Mouse (Mus musculus) intestine, embryonic 16.5 days (tissue): ENCODE data around the gene Pgm2. TPM values are rescaled to one million over a fixed set of nuclear protein-coding genes. Genes with fewer than 3 reads are reported as not detected.

Experiments
- ATAC-seq: fragments of 200-750 bp; cut with Nextera tagmentation; 2 replicates; pipeline ENCODE4 v1.8.0; 2017; ENCODE audit warnings: moderate TSS enrichment, moderate library complexity
- H3K27ac ChIP-seq: fragments of 300-500 bp; sonication (generic); 2 replicates; pipeline ENCODE4 v1.5.1; 2014; ENCODE audit warnings: mild to moderate bottlenecking, low read length
- H3K27me3 ChIP-seq: fragments of 300-500 bp; sonication (generic); replicated peaks from 2 replicates; pipeline ENCODE4 v1.6.1; 2014; ENCODE audit warnings: low read length, control low read depth, mixed read lengths; ENCODE audit not compliant: control insufficient read depth, insufficient read depth
- H3K36me3 ChIP-seq: fragments of 300-500 bp; sonication (generic); 2 replicates; pipeline ENCODE4 v1.6.1; 2014; ENCODE audit warnings: low read length, control low read depth; ENCODE audit not compliant: control insufficient read depth, insufficient read depth
- H3K4me1 ChIP-seq: fragments of 300-500 bp; sonication (generic); 2 replicates; pipeline ENCODE4 v1.6.1; 2014; ENCODE audit warnings: low read length, control low read depth, mixed read lengths; ENCODE audit not compliant: control insufficient read depth, insufficient read depth
- H3K4me2 ChIP-seq: fragments of 300-500 bp; sonication (generic); 2 replicates; pipeline ENCODE4 v1.6.1; 2014; ENCODE audit warnings: low read depth, low read length, control low read depth
- H3K4me3 ChIP-seq: fragments of 300-500 bp; sonication (generic); 2 replicates; pipeline ENCODE4 v1.5.1; 2014; ENCODE audit warnings: mild to moderate bottlenecking, low read length
- H3K9ac ChIP-seq: fragments of 300-500 bp; sonication (generic); 2 replicates; pipeline ENCODE4 v1.6.1; 2014; ENCODE audit warnings: low read depth, low read length
- H3K9me3 ChIP-seq: fragments of 300-500 bp; sonication (generic); 2 replicates; pipeline ENCODE4 v1.6.1; 2016; ENCODE audit warnings: low read length, control low read depth; ENCODE audit not compliant: control insufficient read depth
- WGBS: fragments of 180-500 bp; shearing (Covaris S2); extraction: QIAGEN DNeasy Blood & Tissue Kit; methylation state at CpG from one replicate; pipeline ENCODE4 v1.1.7; 2014; 5-methylcytosine and 5-hydroxymethylcytosine counted together
- polyA plus RNA-seq: library from polyadenylated mRNA; unstranded; fragments of >200 nt; fragmentation: Nextera tagmentation; extraction: Ambion mirVana; gene quantifications from 2 replicates; pipeline ENCODE4 v1.2.1, GENCODE M21; 2015

Gene Pgm2
- polyA plus RNA-seq, 1 experiment from 2014 or later, result 38.5 TPM

DNA sequence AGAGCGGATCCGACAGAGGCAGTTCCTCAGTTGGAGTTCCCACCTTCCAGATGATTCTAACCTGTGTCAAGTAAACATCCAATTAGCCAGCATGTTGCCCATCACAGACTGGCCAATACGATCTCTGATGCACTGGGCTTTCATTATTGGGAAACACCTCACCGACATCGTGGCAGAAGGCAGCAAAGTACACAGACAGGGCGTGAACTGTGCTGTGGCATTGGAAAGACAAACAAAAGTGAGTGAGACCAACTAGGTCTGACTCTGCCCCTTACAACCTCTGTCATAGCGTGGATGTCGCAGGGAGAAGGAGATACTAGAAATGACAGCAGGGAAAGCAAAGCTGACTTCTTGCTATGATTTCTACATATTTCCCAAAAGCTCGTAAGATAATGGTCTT, 4.0 kb upstream of the Pgm2 start:
- no peaks in the 10 kb centered on the region for H3K9me3 ChIP-seq
- H3K36me3 ChIP-seq, result no peaks in the 10 kb centered on the region
- H3K4me1 ChIP-seq, result peaks cover 4% of the 10 kb centered on the region
- no peak overlapping the region for H3K9ac ChIP-seq
- no peak overlapping the region for H3K27ac ChIP-seq
- no peak overlapping the region for H3K4me3 ChIP-seq
- 75% methylated on average over 9 of the region's 9 CpGs for WGBS
- no peak for ATAC-seq
- H3K27me3 ChIP-seq, result no peaks in the 10 kb centered on the region
- H3K4me2 ChIP-seq, result no peak overlapping the region

DNA sequence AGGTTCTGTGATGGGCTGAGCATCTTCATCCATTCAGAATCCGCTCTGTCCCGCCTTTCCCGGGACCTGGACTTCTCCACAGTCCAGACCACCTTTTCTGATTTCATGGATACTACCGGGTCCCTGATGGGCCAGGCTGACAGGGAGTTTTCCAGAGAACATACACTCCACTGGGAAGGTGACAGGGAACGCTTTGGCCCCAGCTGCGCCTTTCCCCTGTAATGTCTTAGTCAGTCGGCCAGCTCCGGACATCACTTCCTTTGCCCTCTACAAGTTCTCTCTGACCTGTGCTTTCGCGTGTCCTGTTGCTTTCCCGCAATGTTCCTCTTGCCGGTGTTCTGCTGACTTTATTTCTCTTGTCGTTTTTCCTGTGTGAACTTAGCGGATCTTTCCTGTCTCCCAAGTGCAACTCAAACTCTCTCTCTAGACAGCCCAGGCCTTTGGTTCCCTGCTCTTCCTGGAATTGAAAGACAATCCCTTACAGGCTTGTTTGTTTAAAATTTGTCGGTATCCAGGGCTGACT, 660 bp downstream of the Pgm2 start:
- peak; percentile 35 for ATAC-seq
- 3% methylated on average over 15 of the region's 15 CpGs for WGBS
- peak overlapping the region; percentile 72 for H3K4me2 ChIP-seq
- H3K36me3 ChIP-seq, result peaks cover 6% of the 10 kb centered on the region
- H3K4me1 ChIP-seq, result peaks cover 20% of the 10 kb centered on the region
- H3K9ac ChIP-seq, result peak overlapping the region; percentile 77
- no peaks in the 10 kb centered on the region for H3K27me3 ChIP-seq
- H3K9me3 ChIP-seq, result no peaks in the 10 kb centered on the region
- peak overlapping the region; percentile 46 for H3K27ac ChIP-seq
- H3K4me3 ChIP-seq, result peak overlapping the region; percentile 74

DNA sequence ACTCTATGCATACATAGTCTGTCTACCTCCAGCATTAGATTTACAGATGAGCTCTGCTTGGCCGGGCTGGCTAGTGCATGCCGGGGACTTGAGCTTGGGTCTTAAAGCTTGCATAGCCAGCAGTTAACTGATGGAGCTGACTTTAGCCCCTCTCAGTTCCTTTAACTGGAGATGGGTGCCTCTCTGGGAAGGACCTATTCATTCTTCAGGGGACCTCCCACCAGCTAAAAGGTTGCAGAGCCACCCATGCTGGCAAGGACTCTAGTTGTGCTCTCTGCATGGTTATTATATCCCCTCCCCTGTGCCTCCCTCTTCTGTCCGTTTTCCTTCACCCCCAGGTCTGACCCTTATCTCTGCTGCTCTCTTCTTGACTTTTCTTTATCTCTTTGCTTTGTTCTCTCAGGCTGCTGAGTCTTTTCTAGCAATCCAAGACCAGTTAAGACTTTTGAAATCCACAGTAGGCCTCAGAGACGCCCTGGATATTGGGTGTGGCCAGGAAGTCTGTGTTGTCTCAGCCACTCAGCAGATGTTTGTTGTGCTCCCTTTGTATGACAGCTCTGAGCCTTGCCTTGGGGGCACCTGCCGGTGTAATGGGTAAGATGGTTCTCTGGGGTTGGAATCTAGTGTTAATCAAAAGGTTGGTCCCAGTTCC, 2.7 kb downstream of the Pgm2 start:
- Histone ChIP-seq H3K27ac (peak overlapping the region; percentile 38; the same call in 1 of the 2 replicates), H3K9ac (no peak overlapping the region), H3K4me2 (no peak overlapping the region), H3K36me3 (peaks cover 10% of the 10 kb centered on the region), H3K9me3 (no peaks in the 10 kb centered on the region), H3K4me1 (peaks cover 20% of the 10 kb centered on the region), H3K27me3 (no peaks in the 10 kb centered on the region), H3K4me3 (no peak overlapping the region)
- 57% methylated on average over 5 of the region's 5 CpGs for WGBS
- peak; percentile 32 for ATAC-seq

DNA sequence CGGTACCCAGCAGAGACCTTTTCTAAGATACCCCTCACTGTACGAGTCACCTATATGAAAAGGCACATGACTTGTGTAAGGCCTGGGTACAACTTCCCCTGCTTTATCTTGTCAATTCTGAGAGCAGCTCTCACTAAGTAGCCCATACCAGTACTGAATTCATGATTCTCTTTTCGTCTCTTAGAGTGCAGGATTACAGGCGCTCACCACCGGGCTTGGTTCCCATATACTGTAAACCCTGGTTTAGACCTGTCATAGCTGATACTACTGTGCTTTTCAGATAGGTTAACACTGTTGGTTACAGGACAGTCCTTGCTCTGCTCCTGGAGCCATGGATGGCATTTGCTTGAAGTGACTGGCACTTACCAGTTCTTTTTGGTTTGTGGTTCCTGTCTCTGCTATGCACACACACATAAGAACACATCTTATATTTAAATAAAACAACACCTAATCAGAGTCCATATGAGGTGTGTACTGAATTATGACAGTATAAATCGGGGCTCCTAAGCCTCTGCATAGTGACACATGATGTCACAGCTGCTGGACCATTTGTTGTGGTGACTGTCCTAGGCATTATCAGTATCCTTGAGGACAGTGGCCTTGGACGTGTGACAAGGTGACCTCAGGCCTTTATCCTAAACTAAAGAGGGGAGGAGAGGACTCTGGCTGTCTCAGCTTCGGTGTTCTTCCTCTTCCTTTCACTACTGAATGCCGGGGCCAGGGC, 9.4 kb downstream of the Pgm2 start:
- peaks cover 10% of the 10 kb centered on the region for H3K36me3 ChIP-seq
- no peak overlapping the region for H3K4me2 ChIP-seq
- H3K9ac ChIP-seq, result no peak overlapping the region
- no peaks in the 10 kb centered on the region for H3K27me3 ChIP-seq
- H3K27ac ChIP-seq, result no peak overlapping the region
- H3K4me3 ChIP-seq, result no peak overlapping the region
- ATAC-seq, result no peak
- no peaks in the 10 kb centered on the region for H3K9me3 ChIP-seq
- H3K4me1 ChIP-seq, result no peaks in the 10 kb centered on the region
- 81% methylated on average over 9 of the region's 9 CpGs for WGBS

DNA sequence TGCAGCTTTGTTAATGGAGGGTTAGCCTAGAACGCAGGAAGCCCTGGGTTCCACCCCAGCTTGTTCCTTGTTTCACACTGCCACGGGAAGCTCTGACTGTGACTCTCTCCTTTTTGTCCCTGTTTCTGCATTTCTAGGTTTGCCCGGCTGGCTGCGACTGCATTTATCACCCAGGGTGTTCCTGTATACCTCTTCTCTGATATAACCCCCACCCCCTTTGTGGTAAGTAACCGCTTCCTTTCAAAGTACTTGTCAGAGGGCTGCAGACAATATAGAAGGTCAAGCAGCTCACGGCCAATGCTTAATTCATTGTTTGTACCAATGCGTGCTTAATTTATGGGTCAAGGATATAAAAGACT, 9.9 kb downstream of the Pgm2 start:
- Histone ChIP-seq H3K4me1 (no peaks in the 10 kb centered on the region), H3K4me2 (no peak overlapping the region), H3K36me3 (peaks cover 10% of the 10 kb centered on the region), H3K27me3 (no peaks in the 10 kb centered on the region), H3K27ac (no peak overlapping the region), H3K4me3 (no peak overlapping the region), H3K9ac (no peak overlapping the region), H3K9me3 (no peaks in the 10 kb centered on the region)
- ATAC-seq, result no peak
- WGBS, result 74% methylated on average over 7 of the region's 7 CpGs

DNA sequence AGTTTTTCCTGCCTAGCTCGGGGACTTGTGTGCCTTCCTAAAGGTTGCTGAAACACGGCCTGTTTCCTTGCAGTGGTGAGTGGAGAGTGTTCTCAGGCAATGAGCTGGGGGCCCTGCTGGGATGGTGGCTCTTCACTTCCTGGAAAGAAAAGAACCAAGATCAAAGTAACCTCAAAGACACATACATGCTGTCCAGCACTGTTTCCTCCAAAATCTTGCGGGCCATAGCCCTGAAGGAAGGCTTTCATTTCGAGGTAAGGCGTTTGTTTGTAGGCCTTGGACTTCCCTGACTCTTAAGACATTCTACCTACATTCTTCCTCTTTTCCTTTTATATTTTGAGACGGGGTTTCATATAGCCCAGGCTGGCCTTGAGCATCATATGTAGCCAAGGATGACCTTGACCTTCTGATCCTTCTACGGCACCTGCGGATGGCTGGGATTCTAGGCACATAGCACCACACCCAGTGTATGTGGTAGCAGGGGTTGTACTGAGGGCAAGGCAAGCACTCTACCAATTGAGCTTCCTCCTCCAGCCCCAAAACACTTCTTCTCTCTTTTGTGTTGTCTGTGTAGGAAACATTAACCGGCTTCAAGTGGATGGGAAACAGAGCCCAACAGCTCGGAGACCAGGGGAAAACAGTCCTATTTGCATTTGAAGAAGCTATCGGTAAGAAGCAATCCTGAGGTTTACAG, 15.0 kb downstream of the Pgm2 start:
- H3K27ac ChIP-seq, result no peak overlapping the region
- no peak overlapping the region for H3K4me3 ChIP-seq
- no peak overlapping the region for H3K9ac ChIP-seq
- H3K9me3 ChIP-seq, result no peaks in the 10 kb centered on the region
- no peaks in the 10 kb centered on the region for H3K4me1 ChIP-seq
- no peak for ATAC-seq
- 88% methylated on average over 11 of the region's 11 CpGs for WGBS
- peaks cover 5% of the 10 kb centered on the region; the same call in 1 of the 2 replicates for H3K36me3 ChIP-seq
- H3K27me3 ChIP-seq, result no peaks in the 10 kb centered on the region
- no peak overlapping the region for H3K4me2 ChIP-seq

DNA sequence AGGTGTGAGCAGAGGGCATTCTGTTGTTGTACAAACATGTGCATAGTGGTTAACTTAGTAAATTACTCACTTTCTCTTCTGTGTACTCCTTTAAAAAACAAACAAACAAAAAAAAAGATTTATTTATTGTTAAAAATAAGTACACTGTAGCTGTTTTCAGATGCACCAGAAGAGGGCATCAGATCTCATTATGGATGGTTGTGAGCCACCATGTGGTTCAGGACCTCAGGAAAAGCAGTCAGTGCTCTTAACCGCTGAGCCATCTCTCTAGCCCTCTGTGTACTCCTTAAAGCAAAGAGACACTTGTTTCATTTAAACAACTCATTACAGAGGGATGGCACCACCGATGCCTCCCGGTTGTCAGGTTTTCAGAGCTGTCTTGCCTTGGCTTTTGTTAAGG, 16.5 kb downstream of the Pgm2 start:
- H3K27me3 ChIP-seq, result no peaks in the 10 kb centered on the region
- no peak for ATAC-seq
- H3K4me3 ChIP-seq, result no peak overlapping the region
- no peaks in the 10 kb centered on the region for H3K9me3 ChIP-seq
- H3K27ac ChIP-seq, result no peak overlapping the region
- H3K36me3 ChIP-seq, result peaks cover 5% of the 10 kb centered on the region; the same call in 1 of the 2 replicates
- WGBS, result 65% methylated on average over 3 of the region's 3 CpGs
- H3K4me1 ChIP-seq, result no peaks in the 10 kb centered on the region
- no peak overlapping the region for H3K9ac ChIP-seq
- H3K4me2 ChIP-seq, result no peak overlapping the region

DNA sequence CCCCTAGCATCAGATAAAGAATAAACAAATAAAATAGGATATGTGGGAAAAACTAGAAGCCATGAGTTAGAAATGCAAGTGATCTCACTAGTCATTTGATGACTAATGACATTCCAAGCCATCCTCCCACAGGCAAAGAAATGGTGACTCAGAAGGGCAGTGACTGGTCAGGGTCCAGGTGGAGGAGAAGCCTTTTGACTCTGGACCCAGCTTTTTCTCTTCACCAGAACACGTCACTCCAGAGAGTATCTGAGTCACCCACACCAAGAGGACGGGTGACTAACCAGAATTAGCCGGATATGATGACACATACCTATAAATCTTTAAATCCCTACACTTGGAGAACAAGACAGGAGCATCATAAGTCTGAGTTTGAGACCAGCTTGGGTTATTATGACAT, 19.6 kb downstream of the Pgm2 start:
- Histone ChIP-seq H3K36me3 (peaks cover 24% of the 10 kb centered on the region), H3K4me3 (no peak overlapping the region), H3K27me3 (no peaks in the 10 kb centered on the region), H3K9ac (no peak overlapping the region), H3K27ac (no peak overlapping the region), H3K9me3 (peaks cover 9% of the 10 kb centered on the region; the same call in 1 of the 2 replicates), H3K4me2 (no peak overlapping the region), H3K4me1 (no peaks in the 10 kb centered on the region)
- peak; percentile 66 for ATAC-seq
- WGBS, result 74% methylated on average over 3 of the region's 3 CpGs

DNA sequence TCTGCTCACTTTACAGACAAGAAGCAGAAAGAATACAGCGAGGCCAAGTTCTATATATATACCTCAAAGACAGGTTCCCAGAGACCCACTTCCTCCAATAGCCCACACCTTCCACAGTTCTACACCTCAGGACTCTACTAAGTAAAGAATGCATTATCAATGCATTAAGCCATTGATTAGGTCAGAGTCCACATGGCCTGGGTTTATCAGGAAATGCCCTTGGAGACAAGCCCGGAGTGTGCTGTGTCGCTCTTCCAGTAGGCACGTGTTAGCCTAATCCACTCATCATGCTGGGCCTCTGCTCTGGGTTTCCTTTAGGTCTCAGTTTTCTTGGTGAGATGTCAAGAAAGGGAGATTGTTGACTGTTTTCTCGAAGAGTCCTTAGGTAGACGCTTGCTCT, 21.5 kb downstream of the Pgm2 start:
- no peak overlapping the region for H3K27ac ChIP-seq
- peaks cover 22% of the 10 kb centered on the region for H3K36me3 ChIP-seq
- no peak for ATAC-seq
- no peak overlapping the region for H3K9ac ChIP-seq
- WGBS, result 89% methylated on average over 6 of the region's 6 CpGs
- H3K27me3 ChIP-seq, result no peaks in the 10 kb centered on the region
- no peak overlapping the region for H3K4me3 ChIP-seq
- no peak overlapping the region for H3K4me2 ChIP-seq
- H3K9me3 ChIP-seq, result peaks cover 9% of the 10 kb centered on the region; the same call in 1 of the 2 replicates
- no peaks in the 10 kb centered on the region for H3K4me1 ChIP-seq
